Mouse (Mus musculus) lung, adult 2 months (tissue): ENCODE data around the gene H2afj. TPM values are rescaled to one million over a fixed set of nuclear protein-coding genes. Genes with fewer than 3 reads are reported as not detected.

Experiments used
- DNase-seq: peaks from one replicate; pipeline ENCODE4 v3.0.0; 2022
- H3K4me1 ChIP-seq: fragments of 200-500 bp; 2 replicates; pipeline ENCODE4 v1.6.1; 2011; ENCODE audit warnings: low read length; ENCODE audit not compliant: control insufficient read depth, insufficient read depth
- H3K4me3 ChIP-seq: fragments of 200-500 bp; replicated peaks from 2 replicates; pipeline ENCODE3; 2011; ENCODE audit warnings: low read depth, mild to moderate bottlenecking, control low read depth, low read length; ENCODE audit errors: extremely low read depth
- CTCF ChIP-seq: fragments of 200-500 bp; IDR thresholded peaks from 2 replicates; pipeline ENCODE4 v1.5.1; 2011; ENCODE audit warnings: mild to moderate bottlenecking, low read length, control low read depth; ENCODE audit not compliant: insufficient read depth
- POLR2A ChIP-seq: fragments of 200-500 bp; IDR thresholded peaks from 2 replicates; pipeline ENCODE4 v1.6.1; 2011; ENCODE audit warnings: low read depth, mild to moderate bottlenecking, control low read depth, low read length, borderline replicate concordance; ENCODE audit errors: extremely low read depth
- WGBS: fragments of 180-500 bp; shearing (Covaris S2); methylation state at CpG from one replicate; pipeline ENCODE4 v1.1.7; 2018; 5-methylcytosine and 5-hydroxymethylcytosine counted together
- polyA plus RNA-seq: library from polyadenylated mRNA; depleted of rRNA; stranded (reverse); fragments of >200 nt; gene quantifications from 2 replicates; pipeline ENCODE4 v1.2.3, GENCODE M21; 2012; rRNA removed

Gene H2afj
- polyA plus RNA-seq, 1 experiment = 242 TPM

DNA sequence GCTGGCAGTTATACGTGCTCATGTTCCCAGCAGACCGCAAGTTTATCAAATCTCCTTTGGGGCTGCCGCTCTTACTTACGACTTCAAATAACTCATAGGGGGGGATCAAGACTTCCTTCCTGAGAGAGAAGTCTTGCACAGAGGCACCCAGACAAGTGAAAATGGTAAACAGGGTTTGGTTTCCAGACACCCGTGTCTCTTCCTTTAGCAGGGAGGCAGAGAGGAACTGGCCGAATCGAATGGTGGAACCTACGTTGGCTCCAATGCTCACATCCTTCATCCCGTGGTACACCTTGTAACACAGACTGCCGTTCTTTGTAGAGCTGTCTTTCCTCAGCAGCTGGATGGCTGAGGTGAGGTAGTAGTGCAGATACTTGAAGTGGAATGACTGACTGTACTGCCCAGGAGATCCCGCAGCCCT is 46.3 kb downstream of the H2afj start:
- DNase-seq = no peak
- peaks cover 8% of the 10 kb centered on the region for H3K4me1 ChIP-seq
- TF ChIP-seq POLR2A (no peak), CTCF (no peak)
- WGBS = 74% methylated on average over 11 of the region's 11 CpGs
- no peak overlapping the region for H3K4me3 ChIP-seq

GRCm38 (mm10) chr6:136855183-136855582 is 47.1 kb downstream of the H2afj start:
- H3K4me3 ChIP-seq = no peak overlapping the region
- DNase-seq = no peak
- peaks cover 8% of the 10 kb centered on the region for H3K4me1 ChIP-seq
- WGBS = 58% methylated on average over 2 of the region's 2 CpGs
- TF ChIP-seq POLR2A (no peak), CTCF (no peak)

GRCm38 (mm10) chr6:136856071-136856636 is 48.1 kb downstream of the H2afj start:
- no peak for DNase-seq
- Histone ChIP-seq H3K4me1 (peaks cover 8% of the 10 kb centered on the region), H3K4me3 (peak overlapping the region; percentile 48)
- TF ChIP-seq CTCF = no peak
- TF ChIP-seq POLR2A = no peak
- 39% methylated on average over 14 of the region's 14 CpGs for WGBS

DNA sequence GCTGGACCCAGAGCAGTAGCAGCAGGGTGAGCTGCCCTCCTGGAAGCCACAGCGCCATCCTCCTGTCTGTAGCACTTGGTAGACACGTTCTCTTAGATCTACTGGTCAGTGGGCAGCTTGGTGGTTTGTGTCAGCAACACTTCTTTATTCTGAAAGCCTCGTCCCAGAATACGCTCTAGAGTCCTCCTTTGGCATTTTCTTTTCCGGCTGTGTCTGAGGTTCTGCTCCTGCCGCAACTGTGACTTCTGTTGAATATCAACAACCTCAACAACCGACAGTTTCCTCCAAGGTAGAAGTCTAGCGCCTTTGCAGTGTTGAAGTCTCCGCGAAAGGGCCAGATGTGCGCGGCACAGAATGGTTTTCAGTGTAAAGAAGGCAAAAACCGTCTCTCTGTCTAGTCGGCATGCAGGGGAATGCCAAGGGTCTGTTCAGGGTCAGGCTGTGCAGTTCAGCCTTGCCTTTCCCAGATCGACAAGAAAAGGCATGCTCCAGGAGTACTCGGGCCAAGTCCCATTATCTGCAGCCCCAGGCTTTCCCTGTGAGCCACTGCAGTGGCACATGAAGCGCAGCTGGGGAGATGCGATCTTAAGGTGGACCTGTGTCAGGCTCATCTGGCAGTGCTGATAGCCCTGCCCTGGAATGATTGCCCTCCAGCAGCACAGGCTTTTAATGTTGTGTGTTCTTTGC is 49.3 kb downstream of the H2afj start, which contains the start of gene Art4:
TSS of gene Art4 (minus strand) at position 548 of the 687 bp plus-strand sequence.
- DNase-seq = peak; percentile 23
- 19% methylated on average over 18 of the region's 18 CpGs for WGBS
- peaks cover 8% of the 10 kb centered on the region for H3K4me1 ChIP-seq
- H3K4me3 ChIP-seq = peak within 1 kb of the TSS; percentile 59
- TF ChIP-seq POLR2A (peak; percentile 30; the same call in 1 of the 2 replicates), CTCF (no peak)

GRCm38 (mm10) chr6:136857873-136858260 is 49.8 kb downstream of the H2afj start:
- TF ChIP-seq POLR2A (no peak), CTCF (no peak)
- DNase-seq = peak; percentile 15
- Histone ChIP-seq H3K4me1 (peaks cover 8% of the 10 kb centered on the region), H3K4me3 (peak overlapping the region; percentile 59)
- WGBS = 7% methylated on average over 11 of the region's 11 CpGs

DNA sequence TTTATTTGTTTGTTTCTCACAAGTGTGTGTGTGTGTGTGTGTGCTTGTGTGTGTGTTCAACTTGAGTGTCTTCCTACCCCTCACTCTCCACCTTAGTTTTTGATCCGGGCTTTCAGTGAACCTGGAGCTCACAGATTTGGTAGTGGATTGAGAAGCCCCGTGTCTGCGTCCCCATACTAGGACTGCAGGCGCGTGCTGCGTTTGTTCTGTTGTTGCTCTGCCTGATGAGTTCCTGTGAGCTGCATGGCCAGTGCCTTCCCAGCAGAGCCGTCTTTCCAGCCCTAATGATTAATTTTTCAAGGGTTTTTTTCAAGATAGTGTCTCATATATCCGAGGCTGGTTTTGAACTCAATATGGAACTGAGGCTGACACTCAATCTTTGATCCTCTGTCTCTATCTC is 50.4 kb downstream of the H2afj start:
- no peak for DNase-seq
- Histone ChIP-seq H3K4me3 (no peak overlapping the region), H3K4me1 (peaks cover 8% of the 10 kb centered on the region)
- TF ChIP-seq POLR2A (no peak), CTCF (no peak)
- 41% methylated on average over 8 of the region's 8 CpGs for WGBS

Other genes starting within 250 kb of the H2afj start
- gene Plbd1, start 146.3 kb upstream of the H2afj start, polyA plus RNA-seq = 24.8 and 25.8 TPM in 2 replicates
- gene Gucy2c, start 26.5 kb upstream of the H2afj start, polyA plus RNA-seq = 0.04 and 0.27 TPM in 2 replicates
- gene Hist4h4, start 3.8 kb upstream of the H2afj start, polyA plus RNA-seq = 0.65 and 1.1 TPM in 2 replicates
- 0.57 and 1.0 TPM in 2 replicates for gene BC049715, start 19.4 kb downstream of the H2afj start, polyA plus RNA-seq
- gene Wbp11, start 20.0 kb downstream of the H2afj start, polyA plus RNA-seq = 31.3 and 32.2 TPM in 2 replicates
- 0.05 TPM in 1 of 2 replicates, not detected in the other for gene Smco3, start 27.2 kb downstream of the H2afj start, polyA plus RNA-seq
- gene Art4, start 49.5 kb downstream of the H2afj start, polyA plus RNA-seq = 10.3 TPM in 2 replicates
- 3,073 and 5,313 TPM in 2 replicates for gene Mgp, start 67.6 kb downstream of the H2afj start, polyA plus RNA-seq
- 0.26 TPM in 1 of 2 replicates, not detected in the other for gene Erp27, start 113.9 kb downstream of the H2afj start, polyA plus RNA-seq
- 0.02 and 0.20 TPM in 2 replicates for gene Pde6h, start 115.6 kb downstream of the H2afj start, polyA plus RNA-seq
- gene Arhgdib, start 133.7 kb downstream of the H2afj start, polyA plus RNA-seq = 55.5 and 82.9 TPM in 2 replicates